Comparison of ENCODE assay signal across 9 mouse cellular contexts in the genomic region with DNA sequence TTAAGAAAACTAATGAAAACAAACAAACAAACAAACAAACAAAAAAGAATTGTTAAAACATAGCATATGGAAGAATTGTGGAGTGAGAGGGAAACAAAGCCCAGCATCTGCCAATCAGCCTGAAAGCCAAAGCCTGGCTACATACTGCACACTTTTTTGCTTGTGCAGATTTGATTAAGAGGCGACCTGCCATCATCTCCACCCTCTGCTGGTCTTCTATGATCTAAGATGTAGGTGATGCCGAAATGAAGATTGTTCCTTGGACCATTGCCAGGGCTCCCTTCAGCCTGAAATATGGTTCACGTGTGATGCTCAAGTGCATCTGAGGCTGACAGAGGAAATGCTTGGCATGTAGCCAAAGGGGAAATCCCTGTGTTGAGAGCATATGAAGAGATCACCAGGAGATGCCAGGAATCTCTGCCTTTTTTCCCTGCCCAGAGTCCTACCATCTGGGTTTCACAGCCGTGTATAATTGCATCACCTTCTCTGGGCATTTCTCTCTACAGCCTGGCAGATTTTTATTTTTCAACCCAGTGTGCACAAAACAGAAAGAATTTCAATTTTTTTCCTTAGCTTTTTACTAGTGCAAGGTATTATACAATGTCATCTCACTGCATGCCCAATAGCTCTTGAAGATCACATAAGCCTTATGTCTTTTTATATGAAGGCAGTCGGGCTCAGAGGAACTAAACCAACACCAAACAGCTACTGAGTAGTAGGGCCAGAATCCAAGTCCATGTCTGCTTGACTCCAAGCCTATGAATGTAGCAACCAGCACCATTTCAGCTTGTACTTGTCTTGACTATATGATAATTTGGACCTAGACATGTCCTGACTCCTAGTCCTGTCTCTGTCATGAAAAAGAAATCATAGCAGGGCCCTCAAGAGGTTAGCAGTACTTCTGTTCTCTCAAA. TPM values are rescaled to one million over a fixed set of nuclear protein-coding genes. Genes with fewer than 3 reads are reported as not detected.
DNase-seq lines count a peak whose midpoint lies in the region; ATAC-seq lines count a peak whose summit lies in the region.
"Had no signal": no experiment of that assay in that cellular context is flagged by ENCODE, and none has a peak within 500 bp of the region (broad histone marks: within the 10 kb centered on the region; RNA-seq: fewer than 3 reads in every experiment).

No protein-coding gene starts in this region.

- no peak for ATAC-seq in CD4-positive, CD25-positive, alpha-beta regulatory T cell, adult 4 months

- DNase-seq in CD4-positive, CD25-positive, alpha-beta regulatory T cell, adult 2 months (ENCODE audit: low read depth, low spot score), result peak; percentile 25
- DNase-seq in kidney, postnatal 14 days, result peak; percentile 48
- no peak for DNase-seq in kidney, adult 11 months
- DNase-seq in cerebellum, adult 11-12 months, result peak; percentile 56
- peak; percentile 14 for DNase-seq in lung, postnatal 25 days (ENCODE audit: low spot score)
- no peak for DNase-seq in urinary bladder, postnatal 14 days (ENCODE audit: low spot score)
- no peak for DNase-seq in urinary bladder, postnatal 10 days (ENCODE audit: low spot score)

RNA-seq across cellular contexts. Expression of a gene that starts 2.0 kb away (rescaled TPM):
- polyA plus RNA-seq in CD4-positive, CD25-positive, alpha-beta regulatory T cell, adult 4 months (2017; shearing (Covaris generic)), result not detected
- polyA plus RNA-seq: kidney, embryonic 14.5 days had no signal

Comparison
In these comparisons a context has a peak if more than half of its experiments do, and no peak if none do; other contexts are left out.
1. DNase-seq: peak in CD4-positive, CD25-positive, alpha-beta regulatory T cell, adult 2 months (single experiment), kidney, postnatal 14 days (single experiment), cerebellum, adult 11-12 months (single experiment) and lung, postnatal 25 days (single experiment); none in kidney, adult 11 months (single experiment), urinary bladder, postnatal 14 days (single experiment) and urinary bladder, postnatal 10 days (single experiment).